Mouse (Mus musculus) testis, postnatal 14 days (tissue): ENCODE data around the gene Hist3h2a.
"Not testable (repeated sequence)": the region's sequence is repeated elsewhere in the genome, so short reads cannot be mapped to it uniquely, and the experiment has no call there.

Source experiments
- DNase-seq: peaks from one replicate; pipeline ENCODE4 v3.0.0; 2021; ENCODE audit warnings: low spot score

Gene Hist3h2a

GRCm38 (mm10) chr11:58947798-58948528, 6.5 kb upstream of the Hist3h2a start:
- DNase-seq: peak; percentile 60

GRCm38 (mm10) chr11:58948542-58949479, 5.7 kb upstream of the Hist3h2a start, which contains the start of gene Hist3h2ba:
Gene Hist3h2ba (plus strand): TSS chr11:58948920.
- DNase-seq: peak; percentile 89

GRCm38 (mm10) chr11:58949480-58950431, 4.7 kb upstream of the Hist3h2a start:
- peak; percentile 71 for DNase-seq

GRCm38 (mm10) chr11:58951210-58951609, 3.3 kb upstream of the Hist3h2a start:
- no peak for DNase-seq

GRCm38 (mm10) chr11:58953351-58954169, 925 bp upstream of the Hist3h2a start:
- DNase-seq: no peak

- not testable (repeated sequence) for DNase-seq
Observed at GRCm38 (mm10) chr11:58954170-58954419, 390 bp upstream of the Hist3h2a start.

GRCm38 (mm10) chr11:58955143-58955867, 820 bp downstream of the Hist3h2a start:
- peak; percentile 61 for DNase-seq

GRCm38 (mm10) chr11:58955868-58956257, 1.4 kb downstream of the Hist3h2a start:
- DNase-seq: no peak

GRCm38 (mm10) chr11:58957226-58957914, 2.9 kb downstream of the Hist3h2a start:
- DNase-seq: no peak

- no peak for DNase-seq
Observed at GRCm38 (mm10) chr11:58958536-58958935, 4.1 kb downstream of the Hist3h2a start.

- no peak for DNase-seq
Observed at GRCm38 (mm10) chr11:58959186-58959825, 4.8 kb downstream of the Hist3h2a start.

GRCm38 (mm10) chr11:58959921-58960465, 5.5 kb downstream of the Hist3h2a start:
- DNase-seq: peak; percentile 94

- peak; percentile 96 for DNase-seq
Observed at GRCm38 (mm10) chr11:58961364-58962177, 7.1 kb downstream of the Hist3h2a start.

- DNase-seq: peak; percentile 85
Observed at GRCm38 (mm10) chr11:58963543-58963942, 9.1 kb downstream of the Hist3h2a start.

GRCm38 (mm10) chr11:58964216-58964615, 9.7 kb downstream of the Hist3h2a start:
- DNase-seq: no peak

- DNase-seq: no peak
Observed at GRCm38 (mm10) chr11:58965001-58965760, 10.7 kb downstream of the Hist3h2a start.

GRCm38 (mm10) chr11:58967346-58967745, 12.9 kb downstream of the Hist3h2a start:
- no peak for DNase-seq
